Mouse (Mus musculus) frontal cortex, postnatal 14 days (tissue): ENCODE measurements around the gene C3ar1.

Experiments
- DNase-seq, 2 experiments: peaks; one replicate each; pipeline ENCODE4 v3.0.0; 2022; ENCODE audit warnings: low spot score in 2 of 2

The C3ar1 gene

GRCm38 (mm10) chr6:122828086-122828485 lies 27.9 kb downstream of the C3ar1 start:
- no peak for DNase-seq

GRCm38 (mm10) chr6:122825923-122826742 lies 29.8 kb downstream of the C3ar1 start:
- DNase-seq = peak; percentile 66 to 72

- DNase-seq = no peak
Measured at GRCm38 (mm10) chr6:122825166-122825565, 30.8 kb downstream of the C3ar1 start.

- no peak for DNase-seq
Measured at GRCm38 (mm10) chr6:122824086-122824485, 31.9 kb downstream of the C3ar1 start.

- DNase-seq = no peak
Measured at GRCm38 (mm10) chr6:122821822-122822221, 34.1 kb downstream of the C3ar1 start.

GRCm38 (mm10) chr6:122820799-122821650 lies 34.9 kb downstream of the C3ar1 start:
- no peak for DNase-seq

- DNase-seq = peak in 1 of 2 experiments; percentile 33
Measured at GRCm38 (mm10) chr6:122820071-122820798, 35.7 kb downstream of the C3ar1 start.

- peak in 1 of 2 experiments; percentile 62 for DNase-seq
Measured at GRCm38 (mm10) chr6:122819306-122820070, 36.5 kb downstream of the C3ar1 start, which contains the start of gene Foxj2. Foxj2 (plus strand) TSS chr6:122819914.

GRCm38 (mm10) chr6:122813640-122814039 lies 42.3 kb downstream of the C3ar1 start:
- no peak for DNase-seq

- no peak for DNase-seq
Measured at GRCm38 (mm10) chr6:122812716-122813115, 43.2 kb downstream of the C3ar1 start.

- DNase-seq = no peak
Measured at GRCm38 (mm10) chr6:122811771-122812600, 44.0 kb downstream of the C3ar1 start.

GRCm38 (mm10) chr6:122811280-122811652 lies 44.7 kb downstream of the C3ar1 start:
- DNase-seq = peak; percentile 84 to 85

- DNase-seq = peak; percentile 93 to 97
Measured at GRCm38 (mm10) chr6:122810615-122811279, 45.2 kb downstream of the C3ar1 start.

GRCm38 (mm10) chr6:122810022-122810614 lies 45.8 kb downstream of the C3ar1 start:
- no peak for DNase-seq

GRCm38 (mm10) chr6:122804418-122804817 lies 51.5 kb downstream of the C3ar1 start:
- peak; percentile 48 to 73 for DNase-seq

- DNase-seq = peak; percentile 35 to 39
Measured at GRCm38 (mm10) chr6:122801801-122802514, 54.0 kb downstream of the C3ar1 start.

GRCm38 (mm10) chr6:122801301-122801800 lies 54.6 kb downstream of the C3ar1 start, which contains the start of gene Slc2a3:
Slc2a3 (minus strand) TSS chr6:122801640.
- peak in 1 of 2 experiments; percentile 50 for DNase-seq

- DNase-seq = peak in 1 of 2 experiments; percentile 33
Measured at GRCm38 (mm10) chr6:122800640-122801300, 55.2 kb downstream of the C3ar1 start.
